Mouse (Mus musculus): ENCODE results near the gene Shank2. TPM values are rescaled to one million over a fixed set of nuclear protein-coding genes. Genes with fewer than 3 reads are reported as not detected.

Gene Shank2
- total and polyA plus RNA-seq, 3 experiments: not detected

DNA sequence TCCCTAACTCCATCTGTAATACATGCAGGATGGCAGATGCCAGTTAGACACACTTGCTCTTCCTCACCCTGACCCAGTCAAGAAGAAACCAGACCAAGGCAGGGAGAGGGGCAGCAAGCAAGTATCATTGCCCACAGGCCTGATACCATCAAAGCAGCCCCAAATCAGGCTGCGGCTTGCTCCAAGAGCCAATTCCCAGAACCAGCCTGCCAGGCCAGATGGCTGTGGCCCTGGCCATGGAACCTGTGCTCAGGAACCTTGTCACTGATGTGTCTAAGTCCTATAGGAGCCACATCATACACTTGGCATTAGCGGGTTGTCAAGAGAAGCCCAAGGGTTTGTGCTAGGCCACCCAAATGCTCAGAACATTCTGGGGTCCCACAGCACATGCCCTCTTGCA lies 322.3 kb downstream of the Shank2 start:
- no peaks in the 10 kb centered on the region for H3K9me3 ChIP-seq (replicated peaks; ENCODE audit: low read length)
- DNase-seq (ENCODE audit: extremely low read depth): no peak
- TF ChIP-seq E2F4 (IDR thresholded peaks at IDR 0.05; ENCODE audit: insufficient replicate concordance, low read depth, low read length) (no peak), KAT2A (IDR thresholded peaks at IDR 0.05; ENCODE audit: insufficient replicate concordance, low read length) (no peak), MAFK (IDR thresholded peaks at IDR 0.05; ENCODE audit: insufficient replicate concordance, low read length) (no peak), CHD1 (IDR thresholded peaks at IDR 0.05; ENCODE audit: low read depth, low read length) (no peak), EP300 (IDR thresholded peaks at IDR 0.05; ENCODE audit: low read length) (no peak), MAZ (IDR thresholded peaks at IDR 0.05; ENCODE audit: low read depth, low read length) (no peak), ETS1 (conservative IDR thresholded peaks at IDR 0.05; ENCODE audit: low read depth, low read length) (no peak), NELFE (IDR thresholded peaks at IDR 0.05; ENCODE audit: low read depth, low read length) (no peak), JUN (IDR thresholded peaks at IDR 0.05; ENCODE audit: insufficient read depth, low read depth, low read length) (no peak)

DNA sequence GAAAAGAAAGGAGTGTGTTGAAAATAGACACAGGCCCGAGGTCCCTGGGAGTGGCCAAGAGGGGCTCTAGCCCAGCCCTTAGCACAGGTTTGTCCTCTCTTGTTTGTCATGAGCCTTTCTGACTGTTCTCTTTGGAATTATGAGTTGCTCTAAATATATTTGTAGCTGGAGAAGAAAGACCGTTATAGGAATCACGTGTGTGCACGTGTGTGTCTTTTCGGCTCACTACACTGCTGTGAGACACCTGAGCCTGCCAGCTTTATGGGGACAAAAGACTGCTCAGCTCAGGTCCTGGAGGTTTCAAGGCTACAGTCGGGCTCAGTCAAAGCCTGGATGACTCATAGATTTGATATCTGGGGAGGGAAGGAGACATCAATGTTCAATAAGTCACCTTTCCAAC lies 323.1 kb downstream of the Shank2 start:
- H3K79me2 ChIP-seq (replicated peaks; ENCODE audit: control insufficient read depth, extremely low read depth, insufficient read depth, poor library complexity, severe bottlenecking): no peaks in the 10 kb centered on the region
- no peaks in the 10 kb centered on the region for H3K36me3 ChIP-seq (replicated peaks in 1 of 2; ENCODE audit: control insufficient read depth in 1 of 2, insufficient read depth in 1 of 2, low read length in 1 of 2)
- H3K27ac ChIP-seq (ENCODE audit: insufficient read depth, low read depth): no peak overlapping the region
- in situ Hi-C loops (cut with MboI; ENCODE audit: low pct_ligation_motif_present, low pct_unique_long_range_greater_than_20kb, low sequenced_read_pairs): no loop called here
- H3K27me3 ChIP-seq (replicated peaks): peaks cover 90% of the 10 kb centered on the region
- no peak overlapping the region for H3K4me2 ChIP-seq (ENCODE audit: insufficient read depth, low read depth, poor library complexity, severe bottlenecking)
- no peak for DNase-seq (ENCODE audit: extremely low read depth)
- H3K9ac ChIP-seq (ENCODE audit: insufficient read depth, low read depth): no peak overlapping the region
- no peak overlapping the region for H3K4me3 ChIP-seq (replicated peaks in 1 of 3; ENCODE audit: low read depth in 2 of 3, low read length in 2 of 3, poor library complexity in 1 of 3)
- TF ChIP-seq HCFC1 (IDR thresholded peaks at IDR 0.05; ENCODE audit: low read depth, low read length) (no peak), TCF12 (IDR thresholded peaks at IDR 0.05; ENCODE audit: low read depth, low read length) (no peak), MXI1 (IDR thresholded peaks at IDR 0.05; ENCODE audit: low read depth, low read length) (no peak), BHLHE40 (IDR thresholded peaks at IDR 0.05; ENCODE audit: low read depth, low read length) (0 out of 2 replicates have a peak, but pooled peaks have one; percentile 22), GABPA (IDR thresholded peaks at IDR 0.05; ENCODE audit: insufficient replicate concordance, low read depth, low read length) (no peak)
- dilution Hi-C loops (cut with MboI; ENCODE audit: extremely low pct_ligation_motif_present, extremely low pct_unique_long_range_greater_than_20kb, low sequenced_read_pairs): no loop called here
- H3K4me1 ChIP-seq (ENCODE audit: control insufficient read depth in 1 of 2, insufficient read depth in 2 of 2): no peaks in the 10 kb centered on the region
- H3K9me3 ChIP-seq (replicated peaks; ENCODE audit: low read length): no peaks in the 10 kb centered on the region

More for the DNA sequence above, 322.3 kb downstream of the Shank2 start:
- Histone ChIP-seq H3K36me3 (replicated peaks in 1 of 2; ENCODE audit: control insufficient read depth in 1 of 2, insufficient read depth in 1 of 2, low read length in 1 of 2) (no peaks in the 10 kb centered on the region), H3K4me2 (ENCODE audit: insufficient read depth, low read depth, poor library complexity, severe bottlenecking) (no peak overlapping the region), H3K27me3 (replicated peaks) (peaks cover 92% of the 10 kb centered on the region), H3K9ac (ENCODE audit: insufficient read depth, low read depth) (no peak overlapping the region), H3K4me3 (replicated peaks in 1 of 3; ENCODE audit: low read depth in 2 of 3, low read length in 2 of 3, poor library complexity in 1 of 3) (no peak overlapping the region), H3K4me1 (ENCODE audit: control insufficient read depth in 1 of 2, insufficient read depth in 2 of 2) (no peaks in the 10 kb centered on the region), H3K27ac (ENCODE audit: insufficient read depth, low read depth) (no peak overlapping the region), H3K79me2 (replicated peaks; ENCODE audit: control insufficient read depth, extremely low read depth, insufficient read depth, poor library complexity, severe bottlenecking) (no peaks in the 10 kb centered on the region)
- in situ Hi-C loops (cut with MboI; ENCODE audit: low pct_ligation_motif_present, low pct_unique_long_range_greater_than_20kb, low sequenced_read_pairs) (no loop called here), dilution Hi-C loops (cut with MboI; ENCODE audit: extremely low pct_ligation_motif_present, extremely low pct_unique_long_range_greater_than_20kb, low sequenced_read_pairs) (no loop called here)

DNA sequence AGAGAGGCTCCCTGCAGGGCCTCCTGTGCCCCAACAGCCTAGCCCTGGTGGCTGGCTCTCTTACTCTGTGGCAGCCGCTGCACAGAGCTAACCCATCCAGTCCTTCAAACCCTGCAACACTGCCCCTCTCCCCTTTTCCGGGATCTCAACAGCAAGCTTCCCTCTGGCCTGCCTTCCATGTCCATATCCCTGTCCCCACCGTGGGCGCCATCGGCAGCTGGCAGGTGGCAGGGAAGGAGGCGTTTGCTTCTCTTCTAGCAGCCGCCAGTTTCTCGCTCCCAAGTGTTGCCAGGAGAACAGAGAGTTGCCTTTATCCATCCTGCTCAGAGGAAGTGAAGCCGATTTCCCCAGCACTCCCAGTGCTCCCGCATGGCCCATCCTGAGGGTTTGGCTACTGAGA lies 323.9 kb downstream of the Shank2 start:
- no peak for DNase-seq (ENCODE audit: extremely low read depth)
- Histone ChIP-seq H3K4me1 (ENCODE audit: control insufficient read depth in 1 of 2, insufficient read depth in 2 of 2) (no peaks in the 10 kb centered on the region), H3K27ac (ENCODE audit: insufficient read depth, low read depth) (no peak overlapping the region), H3K4me2 (ENCODE audit: insufficient read depth, low read depth, poor library complexity, severe bottlenecking) (no peak overlapping the region), H3K27me3 (replicated peaks) (peaks cover 89% of the 10 kb centered on the region), H3K9ac (ENCODE audit: insufficient read depth, low read depth) (no peak overlapping the region), H3K79me2 (replicated peaks; ENCODE audit: control insufficient read depth, extremely low read depth, insufficient read depth, poor library complexity, severe bottlenecking) (no peaks in the 10 kb centered on the region), H3K4me3 (replicated peaks in 1 of 3; ENCODE audit: low read depth in 2 of 3, low read length in 2 of 3, poor library complexity in 1 of 3) (no peak overlapping the region), H3K9me3 (replicated peaks; ENCODE audit: low read length) (no peaks in the 10 kb centered on the region), H3K36me3 (replicated peaks in 1 of 2; ENCODE audit: control insufficient read depth in 1 of 2, insufficient read depth in 1 of 2, low read length in 1 of 2) (no peaks in the 10 kb centered on the region)
- no peak for TF ChIP-seq KAT2A (IDR thresholded peaks at IDR 0.05; ENCODE audit: insufficient replicate concordance, low read length)
- TF ChIP-seq UBTF (IDR thresholded peaks at IDR 0.05; ENCODE audit: low read depth, low read length): no peak
- no peak for TF ChIP-seq MAX (IDR thresholded peaks at IDR 0.05; ENCODE audit: low read length)
- no peak for TF ChIP-seq ZMIZ1 (IDR thresholded peaks at IDR 0.05; ENCODE audit: low read depth, low read length)
- TF ChIP-seq JUN (IDR thresholded peaks at IDR 0.05; ENCODE audit: insufficient read depth, low read depth, low read length): no peak
- no peak for TF ChIP-seq USF2 (conservative IDR thresholded peaks at IDR 0.05; ENCODE audit: low read depth, low read length)
- no peak for TF ChIP-seq POLR2A (IDR thresholded peaks at IDR 0.05; ENCODE audit: low read depth, low read length)
- no peak for TF ChIP-seq ETS1 (conservative IDR thresholded peaks at IDR 0.05; ENCODE audit: low read depth, low read length)
- TF ChIP-seq CHD1 (IDR thresholded peaks at IDR 0.05; ENCODE audit: low read depth, low read length): no peak
- dilution Hi-C loops (cut with MboI; ENCODE audit: extremely low pct_ligation_motif_present, extremely low pct_unique_long_range_greater_than_20kb, low sequenced_read_pairs) (no loop called here), in situ Hi-C loops (cut with MboI; ENCODE audit: low pct_ligation_motif_present, low pct_unique_long_range_greater_than_20kb, low sequenced_read_pairs) (no loop called here)
